Mouse (Mus musculus): ENCODE data around the gene Btk.

Btk gene

GRCm38 (mm10) chrX:134582888-134583669 is at the start of gene Btk:
TSS of gene Btk (minus strand) at chrX:134583570.
- DNase-seq (ENCODE audit: extremely low spot score), result no peak

GRCm38 (mm10) chrX:134632710-134633109 is 49.3 kb upstream of the Btk start:
- DNase-seq (ENCODE audit: extremely low spot score), result no peak

- no peak for DNase-seq (ENCODE audit: extremely low spot score)
Observed at GRCm38 (mm10) chrX:134628200-134628599, 44.8 kb upstream of the Btk start.

GRCm38 (mm10) chrX:134623350-134623749 is 40.0 kb upstream of the Btk start:
- no peak for DNase-seq (ENCODE audit: extremely low spot score)

GRCm38 (mm10) chrX:134621685-134622084 is 38.3 kb upstream of the Btk start:
- DNase-seq (ENCODE audit: extremely low spot score), result no peak

GRCm38 (mm10) chrX:134620254-134620865 is 37.0 kb upstream of the Btk start:
- no peak for DNase-seq (ENCODE audit: extremely low spot score)

GRCm38 (mm10) chrX:134619695-134620094 is 36.3 kb upstream of the Btk start:
- no peak for DNase-seq (ENCODE audit: extremely low spot score)

- DNase-seq (ENCODE audit: extremely low spot score), result no peak
Observed at GRCm38 (mm10) chrX:134614306-134614705, 30.9 kb upstream of the Btk start.

- DNase-seq (ENCODE audit: extremely low spot score), result peak; percentile 80
Observed at GRCm38 (mm10) chrX:134612285-134612959, 29.1 kb upstream of the Btk start.

GRCm38 (mm10) chrX:134610984-134611383 is 27.6 kb upstream of the Btk start:
- DNase-seq (ENCODE audit: extremely low spot score), result no peak

- no peak for DNase-seq (ENCODE audit: extremely low spot score)
Observed at GRCm38 (mm10) chrX:134609472-134609871, 26.1 kb upstream of the Btk start.

- DNase-seq (ENCODE audit: extremely low spot score), result no peak
Observed at GRCm38 (mm10) chrX:134601380-134602120, 18.2 kb upstream of the Btk start.

- peak; percentile 85 for DNase-seq (ENCODE audit: extremely low spot score)
Observed at GRCm38 (mm10) chrX:134600659-134601379, 17.4 kb upstream of the Btk start, which contains the start of the genes Gla and Hnrnph2. TSS of gene Gla (minus strand) at chrX:134601125. TSS of gene Hnrnph2 (plus strand) at chrX:134601179.

- no peak for DNase-seq (ENCODE audit: extremely low spot score)
Observed at GRCm38 (mm10) chrX:134599922-134600565, 16.7 kb upstream of the Btk start.

- no peak for DNase-seq (ENCODE audit: extremely low spot score)
Observed at GRCm38 (mm10) chrX:134589836-134590235, 6.5 kb upstream of the Btk start.

GRCm38 (mm10) chrX:134588997-134589396 is 5.6 kb upstream of the Btk start:
- no peak for DNase-seq (ENCODE audit: extremely low spot score)

- DNase-seq (ENCODE audit: extremely low spot score), result no peak
Observed at GRCm38 (mm10) chrX:134588261-134588660, 4.9 kb upstream of the Btk start.

- no peak for DNase-seq (ENCODE audit: extremely low spot score)
Observed at GRCm38 (mm10) chrX:134586447-134586846, 3.1 kb upstream of the Btk start.

GRCm38 (mm10) chrX:134585103-134586002 is 2.0 kb upstream of the Btk start, which contains the start of gene Rpl36a:
TSS of gene Rpl36a (plus strand) at chrX:134585654.
- DNase-seq (ENCODE audit: extremely low spot score), result peak; percentile 86

GRCm38 (mm10) chrX:134582270-134582669 is 1.1 kb downstream of the Btk start:
- no peak for DNase-seq (ENCODE audit: extremely low spot score)
